Mouse (Mus musculus): Measurements from ENCODE around the gene Dcakd.

DNA sequence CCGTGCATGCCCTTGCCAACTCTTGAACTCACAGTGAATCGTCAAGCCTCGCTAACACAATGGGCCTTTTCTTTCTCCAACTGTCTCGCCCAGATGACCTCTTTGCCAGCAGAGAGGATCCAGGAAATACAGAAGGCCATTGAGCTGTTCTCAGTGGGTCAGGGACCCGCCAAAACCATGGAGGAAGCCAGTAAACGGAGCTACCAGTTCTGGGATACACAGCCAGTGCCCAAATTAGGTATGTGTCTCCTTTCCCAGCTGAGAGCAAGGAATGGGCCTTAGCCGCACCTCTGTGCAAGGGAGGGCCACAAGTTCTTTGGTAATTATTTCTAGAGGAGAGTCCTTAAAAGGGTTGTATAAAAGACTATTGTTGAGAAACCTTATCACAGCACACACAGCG is 18.2 kb upstream of the Dcakd start:
- no peak for TF ChIP-seq EP300 (optimal IDR thresholded peaks at IDR 0.05)
- TF ChIP-seq CTCF (IDR thresholded peaks at IDR 0.05; ENCODE audit: low read depth) = no peak

Data from stomach, postnatal 0 days (tissue).